Mouse (Mus musculus): Measurements from ENCODE around the gene Pirb. TPM values are rescaled to one million over a fixed set of nuclear protein-coding genes. Genes with fewer than 3 reads are reported as not detected.

Pirb gene
- total RNA-seq, 2 experiments from 2014 or later, result 16.3 to 44.4 TPM

GRCm38 (mm10) chr7:3692987-3693808 is 27.0 kb downstream of the Pirb start, which contains the start of gene Mboat7:
Gene Mboat7, minus strand, starts transcription at chr7:3693523.
- peak; percentile 90 for ATAC-seq (replicated peaks; ENCODE audit: low FRiP score, poor library complexity, severe bottlenecking)

GRCm38 (mm10) chr7:3692382-3692986 is 27.7 kb downstream of the Pirb start, which contains the start of gene Tsen34:
Gene Tsen34, plus strand, starts transcription at chr7:3692863.
- ATAC-seq (replicated peaks; ENCODE audit: low FRiP score, poor library complexity, severe bottlenecking), result no peak; the same call in none of the 2 replicates

GRCm38 (mm10) chr7:3691919-3692318 is 28.3 kb downstream of the Pirb start:
- ATAC-seq (replicated peaks; ENCODE audit: low FRiP score, poor library complexity, severe bottlenecking), result no peak

- no peak for ATAC-seq (replicated peaks; ENCODE audit: low FRiP score, poor library complexity, severe bottlenecking)
Measured at GRCm38 (mm10) chr7:3685400-3686187, 34.6 kb downstream of the Pirb start.

- ATAC-seq (replicated peaks; ENCODE audit: low FRiP score, poor library complexity, severe bottlenecking), result no peak
Measured at GRCm38 (mm10) chr7:3684698-3685097, 35.5 kb downstream of the Pirb start.

- no peak for ATAC-seq (replicated peaks; ENCODE audit: low FRiP score, poor library complexity, severe bottlenecking)
Measured at GRCm38 (mm10) chr7:3683908-3684550, 36.2 kb downstream of the Pirb start.

GRCm38 (mm10) chr7:3677342-3677741 is 42.8 kb downstream of the Pirb start, which contains the start of gene Tmc4:
Gene Tmc4, minus strand, starts transcription at chr7:3677553.
- ATAC-seq (replicated peaks; ENCODE audit: low FRiP score, poor library complexity, severe bottlenecking), result no peak

GRCm38 (mm10) chr7:3676371-3676770 is 43.8 kb downstream of the Pirb start:
- no peak for ATAC-seq (replicated peaks; ENCODE audit: low FRiP score, poor library complexity, severe bottlenecking)

GRCm38 (mm10) chr7:3675228-3675548 is 45.0 kb downstream of the Pirb start:
- no peak for ATAC-seq (replicated peaks; ENCODE audit: low FRiP score, poor library complexity, severe bottlenecking)

GRCm38 (mm10) chr7:3674507-3675227 is 45.5 kb downstream of the Pirb start:
- ATAC-seq (replicated peaks; ENCODE audit: low FRiP score, poor library complexity, severe bottlenecking), result peak; percentile 93

- ATAC-seq (replicated peaks; ENCODE audit: low FRiP score, poor library complexity, severe bottlenecking), result no peak
Measured at GRCm38 (mm10) chr7:3666921-3667391, 53.2 kb downstream of the Pirb start.

GRCm38 (mm10) chr7:3665215-3666114 is 54.7 kb downstream of the Pirb start, which contains the start of gene Leng1:
Gene Leng1, minus strand, starts transcription at chr7:3665840.
- peak; percentile 94 for ATAC-seq (replicated peaks; ENCODE audit: low FRiP score, poor library complexity, severe bottlenecking)

- ATAC-seq (replicated peaks; ENCODE audit: low FRiP score, poor library complexity, severe bottlenecking), result no peak
Measured at GRCm38 (mm10) chr7:3664524-3665214, 55.5 kb downstream of the Pirb start.

Other genes starting within 250 kb of the Pirb start
- gene Tarm1, start 217.8 kb downstream of the Pirb start, total RNA-seq (2015; ENCODE audit: low replicate concordance), result 0.63 TPM in 1 of 2 replicates, not detected in the other
- 0.34 and 1.8 TPM in 2 replicates for gene Tarm1, start 217.8 kb downstream of the Pirb start, total RNA-seq (2017; ENCODE audit: low replicate concordance)
- gene Oscar, start 104.2 kb downstream of the Pirb start, total RNA-seq (2015; ENCODE audit: low replicate concordance), result not detected in 2 replicates
- not detected in 2 replicates for gene Oscar, start 104.2 kb downstream of the Pirb start, total RNA-seq (2017; ENCODE audit: low replicate concordance)
- 136 and 146 TPM in 2 replicates for gene Ndufa3, start 103.0 kb downstream of the Pirb start, total RNA-seq (2015; ENCODE audit: low replicate concordance)
- gene Ndufa3, start 103.0 kb downstream of the Pirb start, total RNA-seq (2017; ENCODE audit: low replicate concordance), result 46.0 and 54.0 TPM in 2 replicates
- 4.2 and 4.6 TPM in 2 replicates for gene Tfpt, start 90.5 kb downstream of the Pirb start, total RNA-seq (2015; ENCODE audit: low replicate concordance)
- gene Tfpt, start 90.5 kb downstream of the Pirb start, total RNA-seq (2017; ENCODE audit: low replicate concordance), result 15.4 and 15.5 TPM in 2 replicates
- gene Prpf31, start 90.4 kb downstream of the Pirb start, total RNA-seq (2015; ENCODE audit: low replicate concordance), result 8.8 and 10.4 TPM in 2 replicates
- 9.5 and 16.4 TPM in 2 replicates for gene Prpf31, start 90.4 kb downstream of the Pirb start, total RNA-seq (2017; ENCODE audit: low replicate concordance)
- gene Cnot3, start 75.1 kb downstream of the Pirb start, total RNA-seq (2015; ENCODE audit: low replicate concordance), result 80.9 and 94.9 TPM in 2 replicates
- gene Cnot3, start 75.1 kb downstream of the Pirb start, total RNA-seq (2017; ENCODE audit: low replicate concordance), result 15.2 and 20.4 TPM in 2 replicates
- gene Leng1, start 54.6 kb downstream of the Pirb start, total RNA-seq (2015; ENCODE audit: low replicate concordance), result 1.5 and 5.0 TPM in 2 replicates
- 1.7 and 2.6 TPM in 2 replicates for gene Leng1, start 54.6 kb downstream of the Pirb start, total RNA-seq (2017; ENCODE audit: low replicate concordance)
- gene Tmc4, start 42.8 kb downstream of the Pirb start, total RNA-seq (2015; ENCODE audit: low replicate concordance), result 0.63 TPM in 1 of 2 replicates, not detected in the other
- gene Tmc4, start 42.8 kb downstream of the Pirb start, total RNA-seq (2017; ENCODE audit: low replicate concordance), result 2.1 and 3.6 TPM in 2 replicates
- 1.2 and 7.9 TPM in 2 replicates for gene Tsen34, start 27.5 kb downstream of the Pirb start, total RNA-seq (2015; ENCODE audit: low replicate concordance)
- gene Tsen34, start 27.5 kb downstream of the Pirb start, total RNA-seq (2017; ENCODE audit: low replicate concordance), result 1.3 and 3.2 TPM in 2 replicates
- 22.8 and 27.7 TPM in 2 replicates for gene Mboat7, start 26.9 kb downstream of the Pirb start, total RNA-seq (2015; ENCODE audit: low replicate concordance)
- gene Mboat7, start 26.9 kb downstream of the Pirb start, total RNA-seq (2017; ENCODE audit: low replicate concordance), result 6.1 and 8.4 TPM in 2 replicates
- gene Rps9, start 16.4 kb downstream of the Pirb start, total RNA-seq (2015; ENCODE audit: low replicate concordance), result 418 and 419 TPM in 2 replicates
- 230 and 442 TPM in 2 replicates for gene Rps9, start 16.4 kb downstream of the Pirb start, total RNA-seq (2017; ENCODE audit: low replicate concordance)
- 2.1 TPM in 1 of 2 replicates, not detected in the other for gene Gm15448, start 105.3 kb upstream of the Pirb start, total RNA-seq (2015; ENCODE audit: low replicate concordance)
- 1.6 and 3.8 TPM in 2 replicates for gene Gm15448, start 105.3 kb upstream of the Pirb start, total RNA-seq (2017; ENCODE audit: low replicate concordance)
- gene Pira2, start 124.7 kb upstream of the Pirb start, total RNA-seq (2015; ENCODE audit: low replicate concordance), result 11.3 and 12.5 TPM in 2 replicates
- gene Pira2, start 124.7 kb upstream of the Pirb start, total RNA-seq (2017; ENCODE audit: low replicate concordance), result 7.4 and 7.9 TPM in 2 replicates
- 7.5 and 8.8 TPM in 2 replicates for gene Gm14548, start 177.7 kb upstream of the Pirb start, total RNA-seq (2015; ENCODE audit: low replicate concordance)
- gene Gm14548, start 177.7 kb upstream of the Pirb start, total RNA-seq (2017; ENCODE audit: low replicate concordance), result 7.4 and 8.4 TPM in 2 replicates
- gene Lilra6, start 195.1 kb upstream of the Pirb start, total RNA-seq (2015; ENCODE audit: low replicate concordance), result 13.6 and 20.8 TPM in 2 replicates
- gene Lilra6, start 195.1 kb upstream of the Pirb start, total RNA-seq (2017; ENCODE audit: low replicate concordance), result 3.1 and 3.9 TPM in 2 replicates

All from erythroblast, adult 5-6 weeks (primary cell).